Mouse (Mus musculus) kidney, embryonic 16.5 days (tissue): ENCODE results near the gene Ppp1cb. TPM values are rescaled to one million over a fixed set of nuclear protein-coding genes. Genes with fewer than 3 reads are reported as not detected.

Experiments used
- ATAC-seq: fragments of 200-750 bp; cut with Nextera tagmentation; 2 replicates; pipeline ENCODE4 v1.8.0; 2017; ENCODE audit warnings: moderate TSS enrichment; ENCODE audit not compliant: low FRiP score, low TSS enrichment
- H3K27ac ChIP-seq: fragments of 300-500 bp; sonication (generic); 2 replicates; pipeline ENCODE4 v1.5.1; 2014; ENCODE audit warnings: low read length
- H3K27me3 ChIP-seq: fragments of 300-500 bp; sonication (generic); 2 replicates; pipeline ENCODE4 v1.6.1; 2014; ENCODE audit warnings: low read length, control low read depth, mixed read lengths; ENCODE audit not compliant: insufficient read depth
- H3K36me3 ChIP-seq: fragments of 300-500 bp; sonication (generic); 2 replicates; pipeline ENCODE4 v1.6.1; 2014; ENCODE audit warnings: low read length, control low read depth, mixed read lengths; ENCODE audit not compliant: insufficient read depth
- H3K4me1 ChIP-seq: fragments of 300-500 bp; sonication (generic); 2 replicates; pipeline ENCODE4 v1.6.1; 2014; ENCODE audit warnings: low read length, control low read depth, mixed read lengths; ENCODE audit not compliant: insufficient read depth
- H3K4me2 ChIP-seq: fragments of 300-500 bp; sonication (generic); replicated peaks from 2 replicates; pipeline ENCODE4 v1.6.1; 2014; ENCODE audit warnings: low read depth, low read length
- H3K4me3 ChIP-seq: fragments of 300-500 bp; sonication (generic); 2 replicates; pipeline ENCODE4 v1.5.1; 2014; ENCODE audit warnings: mild to moderate bottlenecking, low read length
- H3K9ac ChIP-seq: fragments of 300-500 bp; sonication (generic); replicated peaks from 2 replicates; pipeline ENCODE4 v1.6.1; 2014; ENCODE audit warnings: low read length
- H3K9me3 ChIP-seq: fragments of 300-500 bp; sonication (generic); 2 replicates; pipeline ENCODE4 v1.6.1; 2016; ENCODE audit warnings: low read length, control low read depth
- WGBS: fragments of 180-500 bp; shearing (Covaris S2); extraction: QIAGEN DNeasy Blood & Tissue Kit; methylation state at CpG from one replicate; pipeline ENCODE4 v1.1.7; 2014; 5-methylcytosine and 5-hydroxymethylcytosine counted together
- polyA plus RNA-seq: library from polyadenylated mRNA; unstranded; fragments of >200 nt; fragmentation: Nextera tagmentation; extraction: Ambion mirVana; gene quantifications from 2 replicates; pipeline ENCODE4 v1.2.1, GENCODE M21; 2015

The Ppp1cb gene
- 190 and 195 TPM in 2 replicates for polyA plus RNA-seq

- peak within 1 kb of the TSS; percentile 99 for H3K27ac ChIP-seq
These were observed at the start of gene Ppp1cb for GRCm38 (mm10) chr5:32458408-32459143. Ppp1cb (plus strand) TSS chr5:32458843.

GRCm38 (mm10) chr5:32409747-32410146 is 48.9 kb upstream of the Ppp1cb start:
- no peak overlapping the region for H3K4me2 ChIP-seq
- ATAC-seq = no peak
- H3K4me1 ChIP-seq = peaks cover 15% of the 10 kb centered on the region
- H3K9ac ChIP-seq = no peak overlapping the region
- H3K9me3 ChIP-seq = no peaks in the 10 kb centered on the region
- H3K27me3 ChIP-seq = no peaks in the 10 kb centered on the region
- no peak overlapping the region for H3K27ac ChIP-seq
- 79% methylated on average over 2 of the region's 2 CpGs for WGBS
- no peaks in the 10 kb centered on the region for H3K36me3 ChIP-seq
- no peak overlapping the region for H3K4me3 ChIP-seq

More at GRCm38 (mm10) chr5:32458408-32459143, at the start of gene Ppp1cb:
- peak within 1 kb of the TSS; percentile 98 for H3K4me3 ChIP-seq
- peak within 1 kb of the TSS; percentile 63 for H3K4me2 ChIP-seq
- peak; percentile 99 for ATAC-seq
- peaks cover 22% of the 10 kb centered on the region for H3K4me1 ChIP-seq
- peak within 1 kb of the TSS; percentile 100 for H3K9ac ChIP-seq
- H3K36me3 ChIP-seq = no peaks in the 10 kb centered on the region
- WGBS = under 1% methylated on average over 35 of the region's 54 CpGs
- H3K9me3 ChIP-seq = no peaks in the 10 kb centered on the region
- H3K27me3 ChIP-seq = no peaks in the 10 kb centered on the region

GRCm38 (mm10) chr5:32410954-32411688 is 47.5 kb upstream of the Ppp1cb start:
- no peak for ATAC-seq
- Histone ChIP-seq H3K4me1 (peaks cover 24% of the 10 kb centered on the region), H3K27ac (no peak overlapping the region), H3K27me3 (no peaks in the 10 kb centered on the region), H3K4me3 (no peak overlapping the region), H3K4me2 (no peak overlapping the region), H3K36me3 (no peaks in the 10 kb centered on the region), H3K9me3 (no peaks in the 10 kb centered on the region), H3K9ac (no peak overlapping the region)
- WGBS = 77% methylated on average over 3 of the region's 3 CpGs

DNA sequence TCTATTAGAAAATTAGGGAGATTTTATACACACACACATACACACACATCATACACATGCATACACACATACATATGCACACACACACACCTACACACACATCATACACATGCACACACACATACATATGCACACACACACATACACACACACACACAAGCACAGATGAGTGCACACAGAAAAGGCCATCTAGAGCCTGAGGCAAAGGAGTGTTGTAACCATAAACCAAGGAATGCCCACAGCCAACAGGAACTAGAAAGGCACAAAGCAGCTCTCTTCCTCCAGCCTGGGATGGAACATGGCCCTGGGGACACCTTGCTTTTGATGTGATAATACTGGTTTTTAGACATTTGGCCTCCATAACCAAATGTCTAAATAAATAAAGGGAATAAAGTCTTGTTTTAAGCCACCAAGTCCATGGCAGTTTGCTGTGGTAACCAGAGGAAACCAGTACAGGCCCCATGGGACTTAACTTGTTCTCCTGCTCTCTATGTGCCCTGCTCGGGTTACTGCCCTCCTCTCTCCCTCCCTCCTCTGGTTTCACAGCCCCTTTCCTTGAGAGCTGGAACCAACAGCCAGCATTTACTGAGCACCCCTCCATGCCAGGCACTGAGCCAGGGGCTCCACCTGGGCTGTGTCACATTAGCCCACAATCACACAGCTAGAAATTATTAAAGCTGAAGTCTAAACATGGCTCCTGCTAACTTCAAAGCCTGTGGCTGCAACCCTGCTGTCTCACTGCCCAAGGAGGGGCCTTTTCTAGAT is 46.3 kb upstream of the Ppp1cb start:
- Histone ChIP-seq H3K27me3 (no peaks in the 10 kb centered on the region), H3K4me2 (no peak overlapping the region), H3K4me3 (no peak overlapping the region), H3K9ac (no peak overlapping the region), H3K4me1 (peaks cover 32% of the 10 kb centered on the region), H3K27ac (peak overlapping the region; percentile 89), H3K9me3 (no peaks in the 10 kb centered on the region), H3K36me3 (no peaks in the 10 kb centered on the region)
- ATAC-seq = peak; percentile 80
- WGBS = 4% methylated on average over 1 of the region's 1 CpGs

- H3K9me3 ChIP-seq = no peaks in the 10 kb centered on the region
- H3K4me3 ChIP-seq = no peak overlapping the region
- H3K9ac ChIP-seq = no peak overlapping the region
- 65% methylated on average over 2 of the region's 2 CpGs for WGBS
- H3K4me2 ChIP-seq = no peak overlapping the region
- H3K27ac ChIP-seq = peak overlapping the region; percentile 89
- H3K4me1 ChIP-seq = peaks cover 32% of the 10 kb centered on the region
- ATAC-seq = 0 out of 2 replicates have a peak, but pooled peaks have one; percentile 46
- H3K27me3 ChIP-seq = no peaks in the 10 kb centered on the region
- no peaks in the 10 kb centered on the region for H3K36me3 ChIP-seq
These were observed 45.6 kb upstream of the Ppp1cb start for GRCm38 (mm10) chr5:32413083-32413482.

DNA sequence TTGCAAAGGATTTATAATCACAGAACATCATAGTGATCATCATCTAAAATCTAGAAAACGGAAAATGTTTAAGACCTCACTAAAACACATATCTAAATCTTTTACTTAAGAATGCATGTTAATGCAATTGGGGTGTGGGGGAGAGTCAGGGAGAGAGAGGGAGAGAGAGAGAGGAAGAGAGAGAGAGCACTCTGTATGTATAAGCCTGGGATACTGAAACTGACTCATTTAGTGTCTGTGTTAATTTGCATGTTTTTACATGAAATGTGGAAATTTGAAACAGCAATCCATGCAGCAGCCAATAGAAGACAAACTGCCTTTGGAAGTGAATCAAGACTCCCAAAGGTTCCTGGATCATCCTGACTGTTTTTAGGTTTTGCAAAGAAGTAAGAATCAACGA is 45.1 kb upstream of the Ppp1cb start:
- Histone ChIP-seq H3K27ac (peak overlapping the region; percentile 89; the same call in 1 of the 2 replicates), H3K9ac (no peak overlapping the region), H3K27me3 (no peaks in the 10 kb centered on the region), H3K36me3 (no peaks in the 10 kb centered on the region), H3K9me3 (no peaks in the 10 kb centered on the region), H3K4me3 (no peak overlapping the region), H3K4me2 (no peak overlapping the region), H3K4me1 (peaks cover 32% of the 10 kb centered on the region)
- WGBS = 37% methylated on average over 2 of the region's 2 CpGs
- no peak for ATAC-seq

DNA sequence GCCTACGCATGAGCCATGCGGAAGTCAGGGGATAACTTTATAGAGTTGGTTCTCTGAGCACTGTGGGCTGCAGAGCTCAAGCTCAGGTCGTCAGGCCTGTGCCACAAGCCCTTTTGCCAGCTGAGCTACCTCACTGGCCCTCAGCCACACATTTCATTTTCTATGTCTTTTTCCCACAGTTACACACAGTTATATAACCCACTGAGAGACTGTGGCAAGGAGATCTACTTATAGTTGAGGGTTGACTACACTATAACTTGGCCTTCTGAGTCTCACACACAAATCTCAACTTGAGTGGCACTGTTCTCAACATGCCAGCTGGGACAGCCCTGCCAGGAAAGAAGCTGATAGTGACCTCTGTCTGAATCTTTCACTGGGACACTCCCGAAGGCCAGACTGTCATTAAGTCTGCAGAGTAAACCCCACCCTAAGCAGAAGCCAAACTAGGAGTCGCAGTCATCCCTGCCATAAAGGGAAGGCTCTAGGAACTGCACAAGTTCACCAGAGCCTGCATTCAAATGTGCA is 44.1 kb upstream of the Ppp1cb start:
- H3K27ac ChIP-seq = no peak overlapping the region
- 47% methylated on average over 5 of the region's 5 CpGs for WGBS
- 0 out of 2 replicates have a peak overlapping the region, but pooled peaks have one; percentile 27 for H3K9ac ChIP-seq
- no peak overlapping the region for H3K4me2 ChIP-seq
- ATAC-seq = no peak
- H3K4me1 ChIP-seq = peaks cover 32% of the 10 kb centered on the region
- H3K36me3 ChIP-seq = no peaks in the 10 kb centered on the region
- H3K4me3 ChIP-seq = no peak overlapping the region
- no peaks in the 10 kb centered on the region for H3K9me3 ChIP-seq
- H3K27me3 ChIP-seq = no peaks in the 10 kb centered on the region

DNA sequence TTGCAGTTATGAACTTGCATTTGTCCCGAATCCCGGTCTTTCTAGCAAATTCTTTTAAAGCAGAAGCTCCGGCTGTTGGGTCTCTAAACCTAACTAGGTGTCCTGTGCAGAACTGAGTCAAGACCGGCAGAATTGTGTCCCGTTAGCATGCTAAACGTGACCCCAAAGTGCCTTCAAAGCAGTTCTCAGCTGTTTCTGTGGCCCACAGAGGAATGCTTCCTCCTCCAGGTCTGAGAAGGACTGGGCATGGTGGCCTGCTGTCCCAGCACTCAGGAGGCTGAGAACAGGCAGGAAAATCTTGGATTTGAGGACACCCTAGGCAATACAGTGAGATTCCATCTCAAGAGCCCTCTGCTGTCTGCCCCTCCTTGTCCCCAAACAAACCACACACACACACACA is 43.1 kb upstream of the Ppp1cb start:
- Histone ChIP-seq H3K9ac (no peak overlapping the region), H3K27ac (no peak overlapping the region), H3K4me2 (no peak overlapping the region), H3K9me3 (no peaks in the 10 kb centered on the region), H3K36me3 (no peaks in the 10 kb centered on the region), H3K27me3 (no peaks in the 10 kb centered on the region), H3K4me3 (no peak overlapping the region), H3K4me1 (peaks cover 32% of the 10 kb centered on the region)
- WGBS = 81% methylated on average over 6 of the region's 6 CpGs
- no peak for ATAC-seq

DNA sequence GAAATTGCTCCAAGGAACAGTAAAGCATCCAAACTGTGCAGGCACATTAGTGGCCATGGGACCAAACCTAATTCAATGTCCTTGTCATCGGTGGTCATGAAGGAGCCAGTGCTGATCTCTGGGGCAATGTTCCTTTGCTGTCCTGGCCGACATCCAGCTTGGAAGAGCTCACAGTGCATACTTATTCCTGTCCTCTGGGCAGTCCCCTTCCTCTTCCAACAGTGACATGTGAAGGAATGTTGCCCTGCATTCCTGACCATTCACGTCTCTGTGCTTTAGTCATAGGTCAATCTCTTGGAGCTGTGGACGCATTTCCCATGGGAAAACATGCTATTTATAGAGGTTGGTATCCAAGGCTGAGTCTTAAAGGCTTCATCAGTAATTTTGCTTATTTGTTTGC is 41.8 kb upstream of the Ppp1cb start:
- 39% methylated on average over 4 of the region's 4 CpGs for WGBS
- Histone ChIP-seq H3K27me3 (no peaks in the 10 kb centered on the region), H3K4me1 (peaks cover 38% of the 10 kb centered on the region), H3K9ac (no peak overlapping the region), H3K27ac (no peak overlapping the region), H3K9me3 (no peaks in the 10 kb centered on the region), H3K4me2 (no peak overlapping the region), H3K4me3 (no peak overlapping the region), H3K36me3 (no peaks in the 10 kb centered on the region)
- 0 out of 2 replicates have a peak, but pooled peaks have one; percentile 49 for ATAC-seq
